Mouse (Mus musculus) CD4-positive helper T cell, adult 2 months (primary cell): ENCODE data around the gene Gjb6.
A peak's percentile ranks its signal among the peaks of the same experiment; 100 is the strongest.

ENCODE experiments used
- DNase-seq: peaks from one replicate; pipeline ENCODE4 v3.0.0-alpha.2; 2012; ENCODE audit warnings: low read depth, missing footprints, low spot score

Gjb6 gene

GRCm38 (mm10) chr14:57133161-57133661 lies at the start of gene Gjb6:
TSS of gene Gjb6 (minus strand) at chr14:57133611.
- DNase-seq: no peak

DNA sequence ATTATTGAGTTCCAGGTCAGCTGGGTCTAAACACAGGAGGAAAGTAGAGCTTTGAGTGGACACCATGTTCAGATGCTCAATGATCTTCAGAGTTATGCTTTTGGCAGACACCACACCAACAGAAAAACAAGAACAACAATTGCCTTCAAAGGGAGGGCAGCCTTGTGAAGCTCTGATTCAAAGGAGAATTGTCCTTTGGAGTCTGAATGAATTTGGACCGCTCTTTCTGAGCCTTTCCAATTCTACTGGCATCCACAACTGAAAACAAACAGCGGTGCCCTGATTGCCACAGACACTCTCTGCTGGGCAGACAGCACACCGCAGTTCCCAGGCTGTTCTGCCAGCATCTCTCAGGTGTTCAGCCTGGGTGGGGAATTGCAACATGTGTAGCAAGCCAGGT lies 32.1 kb upstream of the Gjb6 start:
- no peak for DNase-seq

GRCm38 (mm10) chr14:57161833-57162232 lies 28.4 kb upstream of the Gjb6 start:
- no peak for DNase-seq

- no peak for DNase-seq
Measured at GRCm38 (mm10) chr14:57161201-57161600, 27.8 kb upstream of the Gjb6 start.

- DNase-seq: no peak
Measured at GRCm38 (mm10) chr14:57154916-57155315, 21.5 kb upstream of the Gjb6 start.

- DNase-seq: no peak
Measured at GRCm38 (mm10) chr14:57145741-57146140, 12.3 kb upstream of the Gjb6 start.

- no peak for DNase-seq
Measured at GRCm38 (mm10) chr14:57135265-57135664, 1.9 kb upstream of the Gjb6 start.

GRCm38 (mm10) chr14:57127383-57127782 lies 6.0 kb downstream of the Gjb6 start:
- DNase-seq: no peak

DNA sequence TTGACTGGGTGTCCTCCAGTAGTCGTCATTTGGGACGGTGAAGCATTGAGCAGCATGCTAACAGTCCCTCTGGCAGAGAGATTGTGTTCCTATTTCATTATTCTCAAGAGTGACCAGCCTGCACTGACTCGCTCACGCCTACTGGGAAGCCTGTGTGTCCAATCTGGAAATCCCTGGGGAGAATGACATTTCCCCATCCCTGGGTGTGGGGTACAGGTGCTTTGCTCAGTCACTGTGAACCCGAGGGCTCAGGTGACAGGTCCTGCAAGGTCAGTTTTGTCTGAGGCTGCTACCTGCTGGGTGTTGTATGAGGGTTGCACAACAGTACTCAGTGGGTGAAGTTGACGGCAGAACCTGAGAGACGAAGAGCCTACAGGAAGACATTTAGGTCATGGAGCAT lies 11.1 kb downstream of the Gjb6 start:
- DNase-seq: no peak

GRCm38 (mm10) chr14:57115823-57116544 lies 17.4 kb downstream of the Gjb6 start, which contains the start of gene Gm4491:
TSS of gene Gm4491 (minus strand) at chr14:57115883.
- DNase-seq: no peak

DNA sequence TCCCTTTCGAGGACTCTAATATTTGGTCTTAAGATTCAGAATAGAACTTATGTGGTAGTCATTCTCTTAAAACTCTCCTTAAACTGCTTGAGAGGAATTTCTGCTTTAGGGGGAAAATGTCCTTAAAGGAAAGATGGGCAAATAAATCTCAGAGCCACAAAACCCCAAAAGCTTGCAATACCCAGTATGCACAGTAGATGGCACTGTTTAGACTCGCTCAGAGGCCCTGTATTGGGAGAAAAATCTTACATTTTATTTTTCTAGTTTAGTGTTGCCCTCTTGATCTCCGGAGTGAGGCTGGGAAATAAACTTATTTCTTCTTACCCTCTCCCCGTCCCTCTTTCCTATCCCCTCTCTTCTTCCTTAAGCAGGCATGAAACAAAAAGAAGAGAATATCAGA lies 24.2 kb downstream of the Gjb6 start:
- DNase-seq: peak; percentile 27

DNA sequence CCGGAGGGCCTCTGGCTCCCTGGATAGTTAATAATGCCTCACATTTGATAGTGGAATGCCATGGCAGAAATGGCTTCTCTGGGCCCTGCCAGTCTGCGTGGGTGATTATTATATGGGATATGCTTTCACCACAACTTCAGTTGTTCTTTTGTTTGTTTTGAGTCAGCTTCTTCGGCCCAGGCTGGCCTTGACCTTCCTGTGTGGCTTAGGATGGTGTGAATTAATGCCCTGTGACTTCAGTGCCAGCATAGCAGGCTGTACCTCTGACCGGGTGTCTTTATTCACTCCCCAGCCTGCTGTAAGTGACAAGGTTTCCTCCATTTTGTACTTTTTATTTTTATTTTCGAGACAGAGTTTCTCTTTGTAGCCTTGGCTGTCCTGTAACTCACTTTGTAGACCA lies 25.5 kb downstream of the Gjb6 start:
- no peak for DNase-seq

- no peak for DNase-seq
Measured at GRCm38 (mm10) chr14:57107091-57107490, 26.3 kb downstream of the Gjb6 start.

GRCm38 (mm10) chr14:57105721-57106120 lies 27.7 kb downstream of the Gjb6 start:
- DNase-seq: no peak

DNA sequence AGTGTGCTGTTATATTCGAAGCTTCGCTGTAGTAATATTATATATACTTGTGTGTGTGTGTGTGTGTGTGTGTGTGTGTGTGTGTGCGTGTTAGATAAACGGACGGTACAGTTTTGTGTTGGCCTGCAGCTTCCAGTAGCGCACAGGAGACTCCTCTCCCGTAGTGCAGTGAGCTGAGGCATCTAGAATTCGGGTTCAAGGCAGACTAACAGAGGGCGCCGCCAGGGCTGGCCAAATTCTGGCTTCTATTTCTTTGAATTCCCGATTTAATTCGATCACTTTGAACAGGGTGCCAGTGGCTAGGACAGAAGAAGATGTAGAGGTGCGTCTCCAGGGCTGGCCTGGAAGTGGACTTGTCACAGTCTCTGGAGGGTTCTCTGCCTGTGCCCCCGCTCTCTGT lies 28.3 kb downstream of the Gjb6 start:
- DNase-seq: no peak

DNA sequence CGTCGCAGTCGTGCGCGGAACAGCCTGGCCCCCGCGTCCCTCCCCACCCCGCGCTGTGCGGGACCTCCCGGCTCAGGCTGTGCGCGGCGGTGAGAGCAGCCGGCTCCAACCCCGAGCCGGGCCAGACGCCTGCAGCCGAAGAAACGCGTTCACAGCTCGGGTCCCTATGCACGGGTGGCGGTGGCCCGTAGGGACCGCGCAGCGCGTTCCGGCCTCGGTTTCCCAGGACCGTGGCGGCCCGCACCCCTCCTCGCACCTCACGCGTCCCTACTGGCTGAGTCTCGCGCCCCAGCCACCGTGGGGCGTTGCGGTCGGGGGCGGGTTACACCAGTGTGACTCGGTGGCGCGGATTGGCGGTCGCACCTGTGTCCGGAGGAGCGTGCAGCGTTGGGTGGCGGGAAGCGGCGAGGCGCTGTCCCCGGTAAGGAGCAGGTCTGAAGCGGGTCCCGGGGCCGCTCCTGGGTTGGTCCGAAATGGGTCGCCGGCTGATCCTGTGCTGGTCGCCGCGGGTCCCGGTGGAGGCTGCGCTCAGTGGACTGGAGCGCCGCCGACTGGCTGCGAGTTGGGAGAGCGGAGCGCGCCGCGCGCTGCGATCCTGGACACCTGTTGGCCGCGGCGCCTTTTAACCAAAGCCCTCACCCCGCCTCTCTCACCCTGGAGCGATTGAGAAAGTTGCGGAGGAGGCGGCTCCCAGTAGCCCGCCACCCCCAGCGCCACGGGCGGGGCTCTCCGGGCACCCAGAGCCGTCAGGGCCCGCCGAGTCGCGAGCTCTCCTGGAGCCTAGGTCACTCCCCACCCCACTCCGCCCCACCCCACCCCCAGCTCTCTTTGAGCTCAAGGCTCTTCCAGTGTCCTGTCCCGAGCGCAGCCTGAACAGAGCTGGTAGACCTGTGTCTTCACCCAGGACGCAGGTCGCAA lies 29.0 kb downstream of the Gjb6 start, which contains the start of gene Gjb2:
Gene Gjb2 (minus strand): TSS at position 597 of the 918 bp plus-strand sequence.
- DNase-seq: peak; percentile 33

- peak; percentile 27 for DNase-seq
Measured at GRCm38 (mm10) chr14:57103711-57104105, 29.7 kb downstream of the Gjb6 start.

DNA sequence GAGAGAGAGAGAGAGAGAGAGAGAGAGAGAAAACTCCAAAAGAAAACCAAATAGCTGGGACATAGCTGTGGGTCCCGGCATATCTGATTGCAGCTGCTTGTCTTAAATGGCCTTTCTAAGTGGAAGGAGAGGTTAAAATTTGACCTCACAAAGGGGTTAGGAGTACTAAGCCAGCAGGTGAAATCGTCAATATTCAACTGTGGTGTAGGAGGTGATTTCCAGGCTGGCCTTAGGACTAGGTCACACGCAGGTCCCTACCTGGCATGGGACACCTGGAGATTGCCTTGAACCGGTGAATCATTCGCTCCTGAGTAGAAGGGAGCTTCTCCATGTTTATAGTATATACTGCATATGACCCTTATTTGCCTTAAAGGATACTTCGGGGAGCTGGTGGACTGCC lies 30.3 kb downstream of the Gjb6 start:
- DNase-seq: no peak

GRCm38 (mm10) chr14:57101623-57102022 lies 31.8 kb downstream of the Gjb6 start:
- no peak for DNase-seq

DNA sequence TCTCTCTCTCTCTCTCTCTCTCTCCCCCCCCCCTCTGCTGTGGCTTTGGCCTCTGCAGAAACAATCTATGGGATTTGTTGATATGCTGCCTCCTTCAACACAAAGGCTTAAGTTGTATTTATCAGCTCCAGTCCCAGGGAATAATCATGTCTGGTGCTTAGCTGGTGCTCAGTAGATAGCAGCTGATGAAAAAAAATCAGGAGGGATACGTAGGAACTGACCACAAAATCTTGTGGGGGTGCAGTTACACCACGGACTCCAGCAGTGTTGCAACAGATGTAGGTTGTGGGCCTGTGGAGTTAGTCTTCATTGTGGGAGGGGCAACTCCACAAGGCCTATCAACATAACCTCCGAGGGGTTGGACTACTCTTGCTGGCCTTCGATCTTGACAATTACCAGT lies 37.6 kb downstream of the Gjb6 start:
- no peak for DNase-seq

DNA sequence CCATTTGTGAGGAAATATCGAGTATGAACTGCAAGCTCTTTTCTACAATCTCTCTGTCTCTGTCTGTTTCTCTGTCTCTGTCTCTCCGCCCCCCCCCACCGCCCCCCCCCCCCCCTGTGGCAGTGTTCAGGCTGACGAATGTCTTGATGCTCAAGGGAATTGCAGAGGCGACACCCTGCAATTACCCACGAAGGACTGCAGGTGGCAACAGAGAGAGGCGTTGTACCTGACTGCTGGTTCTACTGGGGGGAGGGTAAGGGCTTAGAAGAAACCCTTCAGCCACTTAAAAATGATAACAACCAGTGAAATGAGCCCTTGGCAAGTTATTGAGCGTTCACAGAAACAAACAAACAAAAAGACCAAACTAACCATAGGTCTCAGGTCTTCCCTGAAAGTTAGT lies 40.4 kb downstream of the Gjb6 start:
- DNase-seq: peak; percentile 57

- DNase-seq: no peak
Measured at GRCm38 (mm10) chr14:57090001-57090400, 43.4 kb downstream of the Gjb6 start.
